Mouse (Mus musculus): ENCODE data around the gene Samd13.

DNA sequence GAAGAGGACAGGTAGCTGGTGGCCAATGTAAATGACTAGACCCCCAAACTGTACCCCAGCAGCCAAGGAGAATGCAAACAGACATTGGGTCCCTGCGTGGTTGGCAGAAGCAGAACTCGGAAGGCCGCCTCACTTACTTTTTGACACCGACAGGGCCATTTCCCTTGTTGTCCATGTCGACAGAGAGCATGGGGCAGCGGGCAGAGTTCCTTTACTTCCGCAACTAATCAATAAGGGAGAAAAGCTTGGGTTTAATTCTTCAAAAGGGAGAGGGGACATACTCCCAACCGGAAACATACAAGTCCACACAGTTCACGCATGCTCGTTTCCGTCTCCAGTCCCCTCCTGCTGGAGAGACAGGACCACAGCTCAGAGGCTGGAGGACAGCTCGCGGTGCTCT is 4.8 kb downstream of the Samd13 start:
- TF ChIP-seq MYOD1 (IDR thresholded peaks at IDR 0.05; ENCODE audit: control insufficient read depth in 1 of 3, insufficient read length in 2 of 3, low read depth in 2 of 3) (no peak), TCF12 (IDR thresholded peaks at IDR 0.05; ENCODE audit: insufficient read depth, poor library complexity, severe bottlenecking) (no peak), TCF3 (IDR thresholded peaks at IDR 0.05; ENCODE audit: insufficient read length, low read depth) (no peak), POLR2A (IDR thresholded peaks at IDR 0.05; ENCODE audit: insufficient read length, low read depth) (no peak), MAX (IDR thresholded peaks at IDR 0.05; ENCODE audit: low read depth) (no peak), CEBPB (IDR thresholded peaks at IDR 0.05; ENCODE audit: insufficient read depth, poor library complexity, severe bottlenecking) (no peak), MYOG (IDR thresholded peaks at IDR 0.05; ENCODE audit: control insufficient read depth in 1 of 3, insufficient read depth in 1 of 3, insufficient read length in 2 of 3, low read depth in 2 of 3) (no peak), POLR2AphosphoS2 (IDR thresholded peaks at IDR 0.05; ENCODE audit: insufficient read length, low read depth) (no peak), USF1 (IDR thresholded peaks at IDR 0.05; ENCODE audit: low read depth) (no peak), E2F4 (IDR thresholded peaks at IDR 0.05; ENCODE audit: insufficient read depth) (no peak), REST (IDR thresholded peaks at IDR 0.05; ENCODE audit: insufficient read depth, insufficient read length) (no peak)

Data from myocyte (in vitro differentiated cells).